Mouse (Mus musculus): ENCODE results near the gene Ccnd2.

Gene Ccnd2

GRCm38 (mm10) chr6:127148526-127149302 is 3.3 kb downstream of the Ccnd2 start:
- DNase-seq = peak; percentile 15

GRCm38 (mm10) chr6:127147665-127148064 is 4.3 kb downstream of the Ccnd2 start:
- peak; percentile 93 for DNase-seq

GRCm38 (mm10) chr6:127146322-127146947 is 5.6 kb downstream of the Ccnd2 start:
- DNase-seq = no peak

- DNase-seq = no peak
These were observed 6.4 kb downstream of the Ccnd2 start for GRCm38 (mm10) chr6:127145464-127146190.

- DNase-seq = no peak
These were observed 8.3 kb downstream of the Ccnd2 start for GRCm38 (mm10) chr6:127143576-127144288.

- DNase-seq = no peak
These were observed 8.9 kb downstream of the Ccnd2 start for GRCm38 (mm10) chr6:127143124-127143520.

GRCm38 (mm10) chr6:127142154-127143123 is 9.6 kb downstream of the Ccnd2 start:
- DNase-seq = peak; percentile 82

- DNase-seq = no peak
These were observed 13.0 kb downstream of the Ccnd2 start for GRCm38 (mm10) chr6:127138962-127139361.

GRCm38 (mm10) chr6:127133433-127134245 is 18.4 kb downstream of the Ccnd2 start:
- DNase-seq = peak; percentile 71

GRCm38 (mm10) chr6:127132719-127133118 is 19.3 kb downstream of the Ccnd2 start:
- DNase-seq = no peak

- DNase-seq = no peak
These were observed 20.0 kb downstream of the Ccnd2 start for GRCm38 (mm10) chr6:127131946-127132345.

- DNase-seq = no peak
These were observed 21.6 kb downstream of the Ccnd2 start for GRCm38 (mm10) chr6:127130377-127130776.

- DNase-seq = no peak
These were observed 22.3 kb downstream of the Ccnd2 start for GRCm38 (mm10) chr6:127129659-127130058.

- DNase-seq = no peak
These were observed 28.5 kb downstream of the Ccnd2 start for GRCm38 (mm10) chr6:127123506-127123905.

GRCm38 (mm10) chr6:127122996-127123395 is 29.0 kb downstream of the Ccnd2 start:
- DNase-seq = no peak

GRCm38 (mm10) chr6:127122221-127122806 is 29.7 kb downstream of the Ccnd2 start:
- peak; percentile 34 for DNase-seq

- DNase-seq = peak; percentile 44
These were observed 37.1 kb downstream of the Ccnd2 start for GRCm38 (mm10) chr6:127114753-127115456.

- peak; percentile 95 for DNase-seq
These were observed 42.5 kb downstream of the Ccnd2 start, which contains the start of gene Tigar for GRCm38 (mm10) chr6:127109402-127109930. Gene Tigar, minus strand, starts transcription at chr6:127109557.

- DNase-seq = peak; percentile 34
These were observed 43.5 kb downstream of the Ccnd2 start for GRCm38 (mm10) chr6:127108368-127109060.
